Mouse (Mus musculus) spleen, adult 2 months (tissue): ENCODE measurements around the gene Ccnd1.

Source experiments
- CTCF ChIP-seq: fragments of 200-500 bp; IDR thresholded peaks from 2 replicates; pipeline ENCODE4 v1.5.1; 2011; ENCODE audit warnings: mild to moderate bottlenecking, inconsistent platforms; ENCODE audit not compliant: insufficient read depth, insufficient read length, insufficient replicate concordance; ENCODE audit errors: extremely low read depth
- POLR2A ChIP-seq: fragments of 200-500 bp; IDR thresholded peaks from 2 replicates; pipeline ENCODE4 v1.6.1; 2011; ENCODE audit warnings: low read depth, low read length, inconsistent platforms

DNA sequence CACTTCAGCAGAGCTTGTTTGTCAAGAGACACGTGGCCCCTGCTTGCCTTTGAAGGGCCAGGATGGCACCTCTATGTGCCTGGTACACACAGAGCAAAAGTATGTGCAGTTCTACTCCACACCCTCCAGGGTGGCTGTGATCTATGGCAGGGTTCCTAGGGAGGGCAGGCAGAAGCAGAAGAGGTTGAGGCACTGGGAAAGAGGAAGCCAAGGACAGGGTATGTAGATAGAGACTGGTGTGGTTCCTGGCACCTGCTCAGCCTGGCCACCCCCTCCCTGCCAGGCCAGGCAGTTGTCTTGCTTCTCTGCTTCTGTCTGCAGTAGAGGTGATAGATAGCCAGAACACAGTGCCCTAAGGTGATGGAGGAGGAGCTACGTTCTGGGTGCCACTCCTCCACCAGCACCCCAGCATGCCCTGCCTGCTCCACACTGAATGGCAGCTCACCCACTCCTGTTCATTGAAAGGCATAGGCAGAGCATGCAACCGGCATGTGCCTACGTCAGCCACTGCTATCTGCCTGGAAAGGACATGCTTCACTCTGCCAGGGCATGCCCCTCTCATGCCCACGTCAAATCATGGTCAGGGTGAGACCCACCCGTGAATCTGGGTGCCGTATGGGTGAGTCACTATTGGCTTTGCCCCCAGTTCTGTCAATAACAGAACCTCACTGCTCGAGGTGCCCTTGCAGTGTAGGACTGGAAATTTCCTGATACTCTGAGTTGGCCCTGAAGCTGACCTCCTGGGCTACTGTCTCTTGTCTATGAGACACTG lies 31.5 kb upstream of the Ccnd1 start:
- TF ChIP-seq POLR2A (no peak), CTCF (no peak)
